Mouse (Mus musculus) effector memory CD4-positive, alpha-beta T cell, adult 5 months (primary cell): Measurements from ENCODE around the gene Mrs2. TPM values are rescaled to one million over a fixed set of nuclear protein-coding genes. Genes with fewer than 3 reads are reported as not detected.

Source experiments
- polyA plus RNA-seq: library from polyadenylated mRNA; unstranded; fragments of 100-300 nt; shearing (Covaris generic); gene quantifications from one replicate; pipeline ENCODE4 v1.2.1, GENCODE M21; 2017

The Mrs2 gene
- polyA plus RNA-seq: 33.7 TPM

GRCm38 (mm10) chr13:25019793-25020539 lies at the start of gene Mrs2:
Mrs2 (minus strand) TSS chr13:25020379.

GRCm38 (mm10) chr13:25055873-25056667 lies 35.9 kb upstream of the Mrs2 start, which contains the start of gene Dcdc2a:
Dcdc2a (plus strand) TSS chr13:25056004.

GRCm38 (mm10) chr13:24942512-24943282 lies 77.5 kb downstream of the Mrs2 start, which contains the start of gene Gpld1:
Gpld1 (plus strand) TSS chr13:24943152.

Other genes with a start within 250 kb of the Mrs2 start
- 28.1 TPM for gene BC005537, start 218.7 kb downstream of the Mrs2 start, polyA plus RNA-seq
- 43.0 TPM for gene Acot13, start 188.8 kb downstream of the Mrs2 start, polyA plus RNA-seq
- 86.8 TPM for gene Tdp2, start 188.7 kb downstream of the Mrs2 start, polyA plus RNA-seq
- 0.27 TPM for gene D130043K22Rik, start 175.2 kb downstream of the Mrs2 start, polyA plus RNA-seq
- 0.95 TPM for gene Aldh5a1, start 82.7 kb downstream of the Mrs2 start, polyA plus RNA-seq
- gene Gpld1, start 77.2 kb downstream of the Mrs2 start, polyA plus RNA-seq: 0.44 TPM
- gene Dcdc2a, start 35.6 kb upstream of the Mrs2 start, polyA plus RNA-seq: not detected